Mouse (Mus musculus): ENCODE results near the gene N4bp2.
A peak's percentile ranks its signal among the peaks of the same experiment; 100 is the strongest.

Gene N4bp2

DNA sequence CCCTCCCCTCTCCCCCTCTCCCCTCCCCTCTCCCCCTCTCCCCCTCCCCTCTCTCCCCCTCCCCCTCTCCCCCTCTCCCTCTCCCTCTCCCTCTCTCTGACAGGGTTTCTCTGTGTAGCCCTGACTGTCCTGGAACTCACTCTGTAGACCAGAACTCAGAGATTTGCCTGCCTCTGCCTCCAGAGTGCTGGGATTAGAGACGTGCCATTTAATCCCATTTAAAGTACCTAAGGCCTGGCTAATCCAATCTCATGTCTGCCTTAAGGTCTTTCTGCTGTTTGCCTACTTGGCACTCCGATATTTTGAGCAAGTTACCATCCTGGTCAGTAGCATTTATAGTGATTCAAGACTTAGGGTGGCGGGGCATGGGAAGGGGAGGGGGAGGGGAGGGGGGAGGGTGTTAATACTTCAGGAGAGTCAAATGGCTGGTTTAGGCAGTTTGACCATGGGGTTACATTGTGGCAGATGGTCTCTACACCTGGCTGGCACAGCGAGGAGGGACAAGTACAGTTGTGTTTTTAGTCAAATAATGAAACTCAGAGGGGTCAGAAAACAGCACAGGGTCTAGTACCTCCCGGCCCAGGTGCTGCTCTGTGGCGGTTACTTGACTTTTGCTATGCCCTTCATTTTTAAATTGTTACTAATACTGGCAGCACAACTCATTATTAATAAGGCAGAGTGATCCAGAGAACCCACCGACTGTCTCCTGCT, 99.1 kb downstream of the N4bp2 start:
- no peak for DNase-seq (ENCODE audit: low spot score in 2 of 2)

DNA sequence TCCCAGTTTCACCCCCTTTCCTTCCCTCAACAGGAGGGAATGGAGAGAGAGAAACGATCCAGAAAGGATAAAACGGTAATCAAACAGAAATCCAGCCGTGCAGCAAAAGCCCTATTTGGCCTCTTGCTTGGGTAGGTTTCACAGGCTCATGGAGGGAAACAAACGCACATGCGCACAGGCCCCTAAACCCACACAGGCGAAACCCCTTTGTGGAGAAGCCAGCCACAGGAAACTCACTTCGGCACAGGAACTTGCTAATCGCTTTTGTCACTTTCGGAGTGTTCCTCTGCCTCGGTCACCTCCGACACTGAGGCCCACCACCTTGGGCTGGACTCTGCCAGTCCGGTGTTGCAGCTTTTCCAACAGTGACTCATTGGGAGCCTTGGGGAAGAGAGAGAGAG, 100.0 kb downstream of the N4bp2 start:
- peak; percentile 44 to 51 for DNase-seq (ENCODE audit: low spot score in 2 of 2)

- DNase-seq (ENCODE audit: low spot score in 2 of 2), result no peak
Observed at GRCm38 (mm10) chr5:65864486-65864885, 101.2 kb downstream of the N4bp2 start.

- no peak for DNase-seq (ENCODE audit: low spot score in 2 of 2)
Observed at GRCm38 (mm10) chr5:65864946-65865345, 101.6 kb downstream of the N4bp2 start.

GRCm38 (mm10) chr5:65866591-65866990, 103.3 kb downstream of the N4bp2 start:
- no peak for DNase-seq (ENCODE audit: low spot score in 2 of 2)

GRCm38 (mm10) chr5:65867380-65868116, 104.2 kb downstream of the N4bp2 start:
- peak in 1 of 2 experiments; percentile 33 for DNase-seq (ENCODE audit: low spot score in 2 of 2)

GRCm38 (mm10) chr5:65868419-65868818, 105.1 kb downstream of the N4bp2 start:
- DNase-seq (ENCODE audit: low spot score in 2 of 2), result no peak

DNA sequence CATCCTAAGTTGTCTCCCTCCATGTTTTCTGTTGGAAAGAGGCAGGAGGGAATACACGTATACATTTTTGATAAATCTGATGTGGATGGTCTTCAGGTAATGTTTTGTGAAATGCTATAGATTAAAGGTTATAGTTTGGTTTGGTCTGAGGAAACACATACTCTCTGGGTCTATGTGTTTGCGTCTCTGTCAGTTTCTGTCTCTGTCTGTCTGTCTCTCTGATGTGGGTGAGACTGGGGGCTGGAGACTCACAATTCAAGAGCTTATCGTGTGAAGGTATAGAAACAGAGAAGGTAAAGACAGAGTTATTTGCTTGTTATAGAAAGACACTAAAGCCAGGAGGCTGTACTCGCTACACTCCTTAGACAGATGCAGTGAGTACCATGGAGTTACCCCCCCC, 106.3 kb downstream of the N4bp2 start:
- no peak for DNase-seq (ENCODE audit: low spot score in 2 of 2)

DNA sequence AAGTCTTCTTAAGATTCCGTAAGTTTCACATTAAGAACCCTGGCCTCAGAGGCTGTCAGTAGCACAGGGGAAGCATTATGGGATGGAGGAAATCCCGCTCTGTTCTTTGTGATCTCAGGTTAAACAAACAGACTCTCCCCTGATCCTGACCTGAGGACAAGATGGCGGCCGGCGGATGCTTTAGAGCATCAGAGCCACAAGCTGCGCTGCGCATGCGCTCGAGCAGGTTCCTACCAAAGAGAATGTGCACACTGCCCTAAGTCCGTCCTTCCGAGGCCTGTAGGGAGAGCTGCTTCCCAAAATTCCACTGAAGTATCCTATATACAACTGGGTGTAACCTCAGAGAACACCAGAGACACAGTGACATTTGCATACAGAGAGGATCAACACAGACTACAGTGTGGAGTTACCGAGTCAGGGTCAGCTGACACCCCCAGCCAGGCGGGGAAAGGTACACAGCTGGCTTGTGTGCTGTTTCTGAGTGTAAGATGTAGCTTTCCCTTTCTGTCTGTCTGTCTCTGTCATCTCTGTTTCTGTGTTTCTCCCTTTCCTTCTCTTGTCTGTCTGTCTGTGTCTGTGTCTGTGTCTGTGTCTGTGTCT, 108.1 kb downstream of the N4bp2 start:
- DNase-seq (ENCODE audit: low spot score in 2 of 2), result no peak

GRCm38 (mm10) chr5:65873212-65873611, 109.9 kb downstream of the N4bp2 start:
- no peak for DNase-seq (ENCODE audit: low spot score in 2 of 2)

DNA sequence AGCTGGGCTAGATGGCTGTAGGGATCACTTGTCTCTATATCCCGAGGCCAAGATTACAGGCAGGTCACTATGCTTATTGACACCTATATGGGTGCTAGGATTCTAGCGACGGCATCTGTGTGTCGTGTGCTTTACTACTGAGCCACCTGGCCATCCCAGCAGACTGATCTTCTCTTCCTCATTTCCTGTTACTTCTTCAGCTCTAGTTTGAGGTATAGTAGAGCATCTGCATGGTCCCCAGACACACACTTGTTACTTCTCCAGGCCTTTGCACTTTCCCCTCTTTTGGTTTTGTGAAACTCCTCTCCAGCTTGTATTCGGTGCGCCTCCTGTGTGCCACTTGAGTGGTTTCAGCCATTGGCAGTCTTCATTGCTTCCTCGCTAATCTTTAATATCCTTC, 111.9 kb downstream of the N4bp2 start:
- DNase-seq (ENCODE audit: low spot score in 2 of 2), result no peak

GRCm38 (mm10) chr5:65878367-65878766, 115.0 kb downstream of the N4bp2 start:
- no peak for DNase-seq (ENCODE audit: low spot score in 2 of 2)

All from heart, adult 9 months (tissue).